Mouse (Mus musculus) heart, embryonic 14.5 days (tissue): Measurements from ENCODE around the gene Fam228b. TPM values are rescaled to one million over a fixed set of nuclear protein-coding genes. Genes with fewer than 3 reads are reported as not detected.

ENCODE experiments used
- ATAC-seq: fragments of 200-750 bp; cut with Nextera tagmentation; 2 replicates; pipeline ENCODE4 v1.8.0; 2017; ENCODE audit warnings: low read depth, moderate TSS enrichment; ENCODE audit not compliant: insufficient number of reproducible peaks, insufficient read depth, low FRiP score
- H3K27ac ChIP-seq, 2 experiments: fragments of 200-500 bp in 1 of 2; fragments of 300-500 bp in 1 of 2; sonication (generic) in 1 of 2; replicated peaks in 1 of 2; 2 replicates each; pipeline ENCODE4 v1.5.1; 2012 to 2014; ENCODE audit warnings: low read depth in 2 of 2, low read length in 2 of 2, control low read depth in 1 of 2, mild to moderate bottlenecking in 1 of 2, mixed read lengths in 1 of 2; ENCODE audit not compliant: control insufficient read depth in 1 of 2, insufficient read depth in 1 of 2
- H3K27me3 ChIP-seq: fragments of 300-500 bp; sonication (generic); 2 replicates; pipeline ENCODE4 v1.6.1; 2014; ENCODE audit warnings: mild to moderate bottlenecking, low read length, control low read depth; ENCODE audit not compliant: control insufficient read depth, insufficient read depth
- H3K36me3 ChIP-seq: fragments of 300-500 bp; sonication (generic); 2 replicates; pipeline ENCODE4 v1.6.1; 2014; ENCODE audit warnings: mild to moderate bottlenecking, control low read depth, low read length, mixed read lengths; ENCODE audit not compliant: control insufficient read depth, insufficient read depth
- H3K4me1 ChIP-seq, 2 experiments: fragments of 200-500 bp in 1 of 2; fragments of 300-500 bp in 1 of 2; sonication (generic) in 1 of 2; 2 replicates each; pipeline ENCODE4 v1.6.1; 2012 to 2014; ENCODE audit warnings: low read length in 2 of 2, control low read depth in 1 of 2, mixed read lengths in 1 of 2; ENCODE audit not compliant: control insufficient read depth in 2 of 2, insufficient read depth in 2 of 2
- H3K4me2 ChIP-seq: fragments of 300-500 bp; sonication (generic); 2 replicates; pipeline ENCODE4 v1.6.1; 2014; ENCODE audit warnings: mild to moderate bottlenecking, low read length
- H3K4me3 ChIP-seq, 2 experiments: fragments of 200-500 bp in 1 of 2; fragments of 300-500 bp in 1 of 2; sonication (generic) in 1 of 2; 2 replicates each; pipeline ENCODE4 v1.5.1; 2012 to 2014; ENCODE audit warnings: low read length in 2 of 2, mild to moderate bottlenecking in 2 of 2, control low read depth in 1 of 2, low read depth in 1 of 2, moderate library complexity in 1 of 2; ENCODE audit not compliant: control insufficient read depth in 1 of 2, insufficient read depth in 1 of 2
- H3K9ac ChIP-seq: fragments of 300-500 bp; sonication (generic); 2 replicates; pipeline ENCODE4 v1.6.1; 2014; ENCODE audit warnings: mild to moderate bottlenecking, low read length
- H3K9me3 ChIP-seq: fragments of 300-500 bp; sonication (generic); 2 replicates; pipeline ENCODE4 v1.6.1; 2016; ENCODE audit warnings: low read length, control low read depth; ENCODE audit not compliant: control insufficient read depth
- WGBS: fragments of 180-500 bp; shearing (Covaris S2); extraction: QIAGEN DNeasy Blood & Tissue Kit; methylation state at CpG from one replicate; pipeline ENCODE4 v1.1.7; 2014; 5-methylcytosine and 5-hydroxymethylcytosine counted together
- polyA plus RNA-seq: library from polyadenylated mRNA; unstranded; fragments of >200 nt; fragmentation: Nextera tagmentation; extraction: Ambion mirVana; gene quantifications from 2 replicates; pipeline ENCODE4 v1.2.1, GENCODE M21; 2014

Fam228b gene
- polyA plus RNA-seq, 1 experiment from 2014 or later: 4.6 TPM

DNA sequence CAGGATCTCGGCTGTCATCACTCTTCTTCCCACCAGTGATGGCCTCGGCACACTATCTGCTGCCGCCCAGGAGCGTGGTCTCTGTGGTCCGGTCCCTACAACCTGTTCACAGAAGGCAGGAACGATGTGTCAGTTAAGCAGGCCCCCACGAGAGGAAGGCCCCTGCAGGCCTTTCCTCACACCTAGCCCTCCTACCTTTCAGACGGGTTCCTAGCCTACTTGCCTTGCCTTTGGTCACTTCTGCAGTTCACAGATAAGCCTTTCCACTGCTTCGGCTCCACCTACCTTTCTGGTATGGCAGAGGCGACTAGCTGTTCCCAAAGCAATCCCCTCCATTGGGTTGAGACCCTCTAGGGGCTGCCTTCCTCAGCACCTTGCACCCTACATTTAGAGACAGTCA is 53.5 kb downstream of the Fam228b start:
- peaks cover 5 to 6% of the 10 kb centered on the region in 2 experiments; a peak in 2 of 4 replicates for H3K4me1 ChIP-seq
- no peak overlapping the region for H3K9ac ChIP-seq
- no peak for ATAC-seq
- 62% methylated on average over 10 of the region's 10 CpGs for WGBS
- H3K4me3 ChIP-seq: no peak overlapping the region
- no peak overlapping the region for H3K27ac ChIP-seq
- H3K27me3 ChIP-seq: no peaks in the 10 kb centered on the region
- no peak overlapping the region for H3K4me2 ChIP-seq
- H3K9me3 ChIP-seq: no peaks in the 10 kb centered on the region
- H3K36me3 ChIP-seq: peaks cover 34% of the 10 kb centered on the region

GRCm38 (mm10) chr12:4713361-4713760 is 55.7 kb downstream of the Fam228b start:
- Histone ChIP-seq H3K27me3 (no peaks in the 10 kb centered on the region), H3K9me3 (no peaks in the 10 kb centered on the region), H3K4me1 (peaks cover 0 to 8% of the 10 kb centered on the region in 2 experiments; a peak in 2 of 4 replicates), H3K4me3 (no peak overlapping the region), H3K9ac (no peak overlapping the region), H3K36me3 (peaks cover 54% of the 10 kb centered on the region), H3K27ac (no peak overlapping the region; a peak in 1 of 4 replicates), H3K4me2 (no peak overlapping the region)
- WGBS: 56% methylated on average over 4 of the region's 4 CpGs
- ATAC-seq: no peak

DNA sequence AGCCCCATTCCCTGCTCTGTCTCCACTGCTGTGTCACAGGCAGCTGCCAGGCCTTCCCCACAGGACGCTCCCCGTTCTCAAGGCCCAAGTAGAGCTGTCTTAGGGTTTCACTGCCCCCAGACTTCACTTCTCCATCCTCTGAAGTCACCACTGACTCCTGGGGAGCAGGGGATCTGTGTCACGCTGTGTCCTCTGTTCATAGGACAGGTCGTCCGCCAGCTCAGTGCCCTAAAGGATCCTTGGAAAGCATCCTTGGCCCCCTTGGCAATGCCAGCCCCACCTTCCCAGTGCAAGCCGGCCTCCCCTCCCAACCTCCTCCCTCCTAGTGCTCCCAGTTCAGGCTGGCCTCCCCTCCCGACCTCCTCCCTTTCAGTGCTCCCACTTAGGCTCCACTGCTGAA is 59.1 kb downstream of the Fam228b start:
- no peak overlapping the region for H3K9ac ChIP-seq
- H3K27ac ChIP-seq: no peak overlapping the region
- no peaks in the 10 kb centered on the region for H3K27me3 ChIP-seq
- no peaks in the 10 kb centered on the region for H3K9me3 ChIP-seq
- H3K4me3 ChIP-seq: no peak overlapping the region
- H3K4me1 ChIP-seq: peaks cover 3 to 9% of the 10 kb centered on the region in 2 experiments; a peak in 2 of 4 replicates
- H3K4me2 ChIP-seq: no peak overlapping the region
- 87% methylated on average over 7 of the region's 7 CpGs for WGBS
- H3K36me3 ChIP-seq: peaks cover 74% of the 10 kb centered on the region
- no peak for ATAC-seq

DNA sequence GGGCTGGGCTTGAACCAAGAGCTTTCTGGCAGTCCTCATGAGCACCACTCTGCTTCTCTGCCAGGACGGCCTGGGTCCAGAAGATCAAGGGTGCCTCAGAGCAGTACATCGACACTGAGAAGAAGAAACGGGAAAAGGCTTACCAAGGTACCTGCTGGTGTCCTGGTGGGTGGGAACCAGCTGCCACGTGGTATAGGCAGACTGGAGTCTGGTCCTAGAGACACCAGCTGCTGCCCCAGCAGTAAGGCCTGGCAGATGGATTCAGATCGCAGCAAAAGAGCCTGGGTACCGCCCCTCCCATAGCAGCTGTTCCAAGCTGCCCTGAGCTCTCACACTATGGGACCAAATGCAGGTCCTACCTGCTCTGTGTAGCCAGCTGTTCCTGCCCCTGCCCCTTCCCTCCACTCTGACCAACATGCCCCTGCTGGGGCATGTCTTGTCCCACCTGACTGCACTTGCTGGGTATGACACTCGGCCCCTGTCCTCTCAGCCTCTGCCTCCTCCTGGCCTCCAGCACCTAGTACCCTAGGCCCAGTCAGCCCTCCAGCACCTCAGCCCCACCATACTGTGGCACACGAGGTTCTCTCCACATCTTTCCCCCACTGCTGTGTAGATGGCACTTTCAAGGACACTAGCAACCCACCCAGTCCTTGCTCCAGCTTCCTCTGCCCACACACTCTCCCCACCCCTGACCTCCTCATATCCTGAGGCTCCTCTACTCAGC is 60.0 kb downstream of the Fam228b start:
- Histone ChIP-seq H3K27ac (no peak overlapping the region), H3K9ac (no peak overlapping the region), H3K36me3 (peaks cover 69% of the 10 kb centered on the region), H3K4me1 (peaks cover 3 to 9% of the 10 kb centered on the region in 2 experiments; a peak in 2 of 4 replicates), H3K27me3 (no peaks in the 10 kb centered on the region), H3K4me3 (no peak overlapping the region), H3K9me3 (no peaks in the 10 kb centered on the region), H3K4me2 (no peak overlapping the region)
- WGBS: 73% methylated on average over 8 of the region's 8 CpGs
- no peak for ATAC-seq

DNA sequence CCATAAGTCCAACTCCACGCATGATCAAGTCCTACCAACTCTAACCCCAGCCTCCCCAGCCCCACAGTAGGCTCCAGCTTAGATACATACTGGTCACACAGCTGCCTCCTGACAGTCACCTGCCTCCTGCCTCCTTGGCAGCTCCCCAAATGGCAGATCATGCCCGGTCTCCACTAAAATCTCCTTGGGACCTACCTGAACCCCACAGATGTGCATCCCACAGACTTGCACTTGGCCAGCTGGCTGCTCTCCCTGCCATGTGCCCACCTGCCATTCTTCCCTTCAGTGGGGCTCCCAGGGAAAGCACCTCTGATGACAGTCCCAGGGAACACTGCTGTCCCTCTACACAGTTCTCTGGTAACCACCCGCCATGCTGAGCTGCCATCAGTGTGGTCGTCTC is 60.8 kb downstream of the Fam228b start:
- peaks cover 3 to 7% of the 10 kb centered on the region in 2 experiments; a peak in 2 of 4 replicates for H3K4me1 ChIP-seq
- no peaks in the 10 kb centered on the region for H3K27me3 ChIP-seq
- peaks cover 67% of the 10 kb centered on the region for H3K36me3 ChIP-seq
- no peak overlapping the region for H3K27ac ChIP-seq
- H3K4me2 ChIP-seq: no peak overlapping the region
- no peak for ATAC-seq
- H3K9me3 ChIP-seq: no peaks in the 10 kb centered on the region
- no peak overlapping the region for H3K9ac ChIP-seq
- H3K4me3 ChIP-seq: no peak overlapping the region
- 68% methylated on average over 4 of the region's 4 CpGs for WGBS

DNA sequence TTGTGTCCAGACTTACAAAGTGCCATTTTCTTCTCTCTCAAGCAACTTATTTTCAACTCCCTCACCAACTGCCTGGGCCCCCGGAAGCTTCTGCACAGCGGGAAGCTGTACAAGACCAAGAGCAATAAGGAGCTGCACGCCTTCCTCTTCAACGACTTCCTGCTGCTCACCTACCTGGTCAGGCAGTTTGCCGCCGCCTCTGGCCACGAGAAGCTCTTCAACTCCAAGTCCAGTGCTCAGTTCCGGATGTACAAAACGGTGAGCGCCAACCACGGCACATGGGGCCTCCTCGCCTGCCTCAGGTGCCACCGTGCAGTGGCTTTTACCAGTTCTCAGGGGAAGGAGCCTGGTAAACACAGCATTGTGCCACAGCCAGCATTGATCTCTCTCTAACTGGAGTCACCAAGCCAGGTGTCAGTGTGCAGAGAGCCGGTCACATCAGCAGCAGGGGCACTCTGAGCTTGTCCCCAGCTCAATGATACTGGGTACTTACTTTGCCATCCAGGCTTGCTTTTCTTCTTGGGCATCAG is 61.5 kb downstream of the Fam228b start:
- H3K36me3 ChIP-seq: peaks cover 64% of the 10 kb centered on the region
- no peak overlapping the region for H3K27ac ChIP-seq
- H3K9me3 ChIP-seq: no peaks in the 10 kb centered on the region
- no peaks in the 10 kb centered on the region for H3K27me3 ChIP-seq
- H3K4me2 ChIP-seq: no peak overlapping the region
- WGBS: 94% methylated on average over 14 of the region's 14 CpGs
- peaks cover 3% of the 10 kb centered on the region in 2 experiments; a peak in 2 of 4 replicates for H3K4me1 ChIP-seq
- H3K4me3 ChIP-seq: no peak overlapping the region
- ATAC-seq: no peak
- H3K9ac ChIP-seq: no peak overlapping the region

DNA sequence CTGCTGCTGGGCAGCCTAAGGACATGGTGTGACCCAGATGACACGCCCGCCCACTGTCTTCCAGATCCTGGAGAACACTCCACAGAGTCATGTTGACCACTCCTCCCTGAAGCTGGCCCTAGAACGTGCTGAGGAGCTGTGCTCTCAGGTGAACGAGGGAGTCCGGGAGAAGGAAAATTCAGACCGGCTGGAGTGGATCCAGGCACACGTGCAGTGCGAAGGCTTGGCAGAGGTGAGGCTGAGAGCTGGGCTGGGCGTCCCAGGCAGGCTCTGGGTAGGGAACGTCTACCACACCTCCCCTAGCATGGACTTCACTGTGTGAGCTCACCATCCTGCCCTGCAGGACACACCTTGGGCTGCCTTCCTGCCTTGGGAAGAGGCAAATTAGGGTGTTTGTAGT is 62.2 kb downstream of the Fam228b start:
- Histone ChIP-seq H3K27ac (no peak overlapping the region), H3K9ac (no peak overlapping the region), H3K4me1 (peaks cover 3% of the 10 kb centered on the region in 2 experiments; a peak in 2 of 4 replicates), H3K27me3 (no peaks in the 10 kb centered on the region), H3K4me3 (no peak overlapping the region), H3K36me3 (peaks cover 64% of the 10 kb centered on the region), H3K4me2 (no peak overlapping the region), H3K9me3 (no peaks in the 10 kb centered on the region)
- 80% methylated on average over 10 of the region's 10 CpGs for WGBS
- ATAC-seq: no peak
